Mouse (Mus musculus): ENCODE data around the gene 1700023F06Rik.

GRCm38 (mm10) chr11:103206203-103206602 is 2.2 kb downstream of the 1700023F06Rik start:
- TF ChIP-seq CTCF (IDR thresholded peaks at IDR 0.05; ENCODE audit: insufficient read depth, low read length): no peak
- TF ChIP-seq POLR2A (IDR thresholded peaks at IDR 0.05; ENCODE audit: borderline replicate concordance, extremely low read depth, low read depth, low read length): no peak

Measured in lung, adult 2 months (tissue).